Mouse (Mus musculus) adipose tissue, adult 10 weeks (tissue): ENCODE data around the gene Fbxw11. TPM values are rescaled to one million over a fixed set of nuclear protein-coding genes. Genes with fewer than 3 reads are reported as not detected.

ENCODE experiments used
- polyA plus RNA-seq: library from polyadenylated mRNA; stranded (reverse); fragments of 350-450 nt; fragmentation: Illumina TruSeq; extraction: RNeasy Lipid Tissue Mini Kit (QIAGEN cat#74804); gene quantifications from one replicate; pipeline ENCODE4 v1.2.3, GENCODE M21; 2014; ENCODE audit warnings: low read depth, low replicate concordance

Gene Fbxw11
- polyA plus RNA-seq, result 47.0 TPM

DNA sequence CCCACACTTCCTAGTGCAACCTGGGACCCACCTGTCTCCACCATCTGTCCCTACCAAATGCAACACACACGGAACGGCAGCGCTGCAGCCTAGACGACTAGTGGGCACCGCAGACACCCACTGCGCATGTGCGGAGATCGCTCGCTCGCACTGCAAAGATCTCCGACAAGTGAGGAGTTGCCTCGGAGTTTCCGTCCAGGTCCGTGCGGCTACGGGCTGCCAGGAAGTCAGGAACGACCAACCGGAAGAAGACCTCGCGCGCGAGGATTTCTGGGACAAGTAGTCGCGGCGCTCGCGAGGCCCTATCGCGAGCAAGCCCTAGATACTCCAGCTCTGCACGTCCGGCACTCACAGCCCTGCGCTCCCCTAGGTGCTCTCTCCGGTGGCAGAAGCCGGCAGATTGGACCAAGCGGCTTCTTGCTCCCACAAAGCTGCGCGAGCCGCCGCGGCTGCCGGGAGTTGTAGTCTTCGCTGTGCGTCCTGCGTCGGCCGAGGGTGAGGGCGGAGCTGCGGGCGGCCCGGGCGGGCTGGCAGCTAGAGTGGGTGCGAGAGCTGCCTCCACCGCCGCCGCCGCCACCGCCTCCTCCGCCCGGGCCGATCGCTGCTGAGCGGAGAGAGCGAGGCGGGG, at the start of gene Fbxw11:
Fbxw11 (plus strand) TSS at position 476 of the 628 bp plus-strand sequence.

Other genes starting within 250 kb of the Fbxw11 start
- 14.0 TPM for gene Ubtd2, start 187.4 kb upstream of the Fbxw11 start, polyA plus RNA-seq
- 3.1 TPM for gene Efcab9, start 110.6 kb upstream of the Fbxw11 start, polyA plus RNA-seq
- gene Stk10, start 109.4 kb upstream of the Fbxw11 start, polyA plus RNA-seq, result 7.2 TPM
- gene Smim23, start 181.9 kb downstream of the Fbxw11 start, polyA plus RNA-seq, result 3.9 TPM